Mouse (Mus musculus): ENCODE data around the gene Dll4. TPM values are rescaled to one million over a fixed set of nuclear protein-coding genes. Genes with fewer than 3 reads are reported as not detected.

Gene Dll4
- total and polyA plus RNA-seq, 3 experiments, result 0.18 TPM; not detected in 2

DNA sequence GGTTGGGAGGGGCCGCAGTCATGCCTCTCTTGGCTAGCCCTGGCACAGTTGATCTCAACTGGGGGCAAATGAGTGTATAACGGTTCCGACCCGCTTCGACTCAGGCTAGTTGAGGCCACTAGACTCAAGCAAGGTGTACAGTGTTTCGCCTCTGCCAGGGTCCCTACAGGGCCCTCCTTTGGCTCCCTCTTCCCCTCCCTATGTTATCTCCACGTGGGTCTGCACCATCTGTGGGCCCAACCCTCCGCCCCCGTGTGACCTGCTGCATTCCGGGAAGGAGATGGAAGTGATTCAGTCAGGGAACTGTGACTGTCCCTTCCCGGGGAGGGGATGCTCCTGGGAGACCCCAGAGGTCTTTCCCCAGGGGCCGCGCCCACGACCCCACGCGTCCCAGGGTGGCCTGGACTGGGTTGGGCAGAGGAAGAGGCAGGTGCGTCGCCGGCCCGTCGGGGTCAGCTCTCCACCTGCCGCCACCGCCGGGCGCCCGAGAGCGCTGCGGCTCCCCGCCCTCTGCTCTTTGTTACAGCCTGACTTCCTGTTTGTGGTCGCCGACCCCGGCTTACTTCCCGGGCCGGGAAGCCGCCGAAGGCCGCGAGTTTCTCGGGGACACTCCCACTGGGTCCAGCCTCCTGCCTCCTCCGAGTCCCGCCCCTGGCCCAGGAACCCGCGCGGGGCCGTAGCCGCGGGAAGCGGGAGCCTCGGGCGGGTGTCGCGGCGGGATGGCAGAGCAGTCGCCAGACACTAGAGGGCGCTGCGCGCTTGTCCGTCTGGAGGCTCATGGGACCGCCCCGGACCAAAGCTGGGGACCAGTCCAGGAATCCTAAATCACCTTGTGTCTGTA is 12.1 kb downstream of the Dll4 start:
- Histone ChIP-seq H3K9ac (ENCODE audit: control insufficient read depth, low read depth, low read length, poor library complexity, severe bottlenecking) (peak overlapping the region; percentile 82), H3K4me3 (ENCODE audit: control insufficient read depth in 1 of 2, insufficient read depth in 1 of 2, low read depth in 2 of 2, low read length in 2 of 2) (peak overlapping the region; percentile 71 to 76), H3K36me3 (ENCODE audit: control insufficient read depth in 1 of 2, insufficient read depth in 2 of 2, low read length in 2 of 2) (peaks cover 0 to 6% of the 10 kb centered on the region in 2 experiments; a peak in 2 of 4 replicates), H3K4me1 (ENCODE audit: control insufficient read depth in 1 of 2, insufficient read depth in 2 of 2, low read length in 2 of 2) (peaks cover 2 to 15% of the 10 kb centered on the region in 2 experiments; a peak in 3 of 4 replicates), H3K9me3 (replicated peaks; ENCODE audit: insufficient read depth, low read length) (no peaks in the 10 kb centered on the region), H3K79me2 (ENCODE audit: control insufficient read depth, insufficient read depth, low read length, poor library complexity) (no peaks in the 10 kb centered on the region; the same call in 1 of the 2 replicates), H3K27me3 (ENCODE audit: control insufficient read depth in 1 of 2, insufficient read depth in 2 of 2, low read length in 2 of 2) (no peaks in the 10 kb centered on the region), H3K27ac (ENCODE audit: control insufficient read depth, low read depth, low read length) (peak overlapping the region; percentile 37; the same call in 1 of the 2 replicates)
- TF ChIP-seq CTCF (IDR thresholded peaks at IDR 0.05 in 2 of 3, conservative IDR thresholded peaks at IDR 0.05 in 1 of 3; ENCODE audit: control insufficient read depth in 1 of 3, insufficient read depth in 1 of 3, low read depth in 2 of 3, low read length in 3 of 3, poor library complexity in 1 of 3, severe bottlenecking in 1 of 3) (peak; percentile 56 to 94 (median 84); a peak in 5 of 6 replicates), GABPA (IDR thresholded peaks at IDR 0.05; ENCODE audit: low read depth, low read length) (no peak), ZC3H11A (IDR thresholded peaks at IDR 0.05; ENCODE audit: low read depth, low read length) (peak; percentile 34; the same call in 1 of the 2 replicates), USF2 (IDR thresholded peaks at IDR 0.05; ENCODE audit: borderline replicate concordance in 1 of 2, insufficient read depth in 1 of 2, low read depth in 1 of 2, low read length in 2 of 2) (no peak), CHD2 (IDR thresholded peaks at IDR 0.05; ENCODE audit: low read length) (no peak), POLR2AphosphoS2 (IDR thresholded peaks at IDR 0.05; ENCODE audit: low read length) (no peak), BHLHE40 (IDR thresholded peaks at IDR 0.05; ENCODE audit: borderline replicate concordance, low read depth, low read length) (no peak), CHD1 (IDR thresholded peaks at IDR 0.05; ENCODE audit: low read depth, low read length) (no peak), MEF2A (IDR thresholded peaks at IDR 0.05; ENCODE audit: extremely low read depth, insufficient replicate concordance, low read depth, low read length, poor library complexity, severe bottlenecking) (no peak), E2F4 (IDR thresholded peaks at IDR 0.05; ENCODE audit: borderline replicate concordance, low read depth, low read length) (peak; percentile 54; the same call in 1 of the 2 replicates), POLR2A (IDR thresholded peaks at IDR 0.05; ENCODE audit: control insufficient read depth in 1 of 2, insufficient read depth in 1 of 2, low read depth in 1 of 2, low read length in 2 of 2, poor library complexity in 1 of 2) (peak in 1 of 2 experiments; percentile 51; a peak in 1 of 4 replicates), TAL1 (IDR thresholded peaks at IDR 0.05; ENCODE audit: low read length) (peak; percentile 20; the same call in 1 of the 2 replicates), MXI1 (IDR thresholded peaks at IDR 0.05; ENCODE audit: low read depth, low read length) (peak; percentile 39; the same call in 1 of the 2 replicates), NELFE (IDR thresholded peaks at IDR 0.05; ENCODE audit: low read depth, low read length) (peak; percentile 45; the same call in 1 of the 2 replicates), RAD21 (IDR thresholded peaks at IDR 0.05; ENCODE audit: low read depth, low read length) (peak; percentile 68), ZMIZ1 (IDR thresholded peaks at IDR 0.05; ENCODE audit: low read depth, low read length) (peak; percentile 36; the same call in 1 of the 2 replicates), EP300 (IDR thresholded peaks at IDR 0.05; ENCODE audit: low read depth in 1 of 2, low read length in 2 of 2) (0 out of 4 replicates have a peak, but pooled peaks of 1 of the 2 experiments have one; percentile 9), MAX (IDR thresholded peaks at IDR 0.05; ENCODE audit: low read length) (peak; percentile 70), JUND (IDR thresholded peaks at IDR 0.05; ENCODE audit: low read depth, low read length) (no peak), SMC3 (IDR thresholded peaks at IDR 0.05; ENCODE audit: low read depth, low read length) (peak; percentile 63), ZNF384 (IDR thresholded peaks at IDR 0.05; ENCODE audit: low read depth, low read length) (no peak), UBTF (IDR thresholded peaks at IDR 0.05; ENCODE audit: borderline replicate concordance, insufficient read depth, low read depth, low read length) (0 out of 2 replicates have a peak, but pooled peaks have one; percentile 76), ELF1 (IDR thresholded peaks at IDR 0.05; ENCODE audit: low read depth, low read length) (peak; percentile 50; the same call in 1 of the 2 replicates), POLR2AphosphoS5 (IDR thresholded peaks at IDR 0.05; ENCODE audit: borderline replicate concordance, low read depth, low read length) (no peak), ETS1 (IDR thresholded peaks at IDR 0.05; ENCODE audit: low read depth, low read length) (no peak), HCFC1 (IDR thresholded peaks at IDR 0.05; ENCODE audit: low read depth, low read length) (0 out of 2 replicates have a peak, but pooled peaks have one; percentile 30), TCF12 (IDR thresholded peaks at IDR 0.05; ENCODE audit: low read depth, low read length) (0 out of 2 replicates have a peak, but pooled peaks have one; percentile 16), ZKSCAN1 (IDR thresholded peaks at IDR 0.05; ENCODE audit: low read depth, low read length) (no peak), RCOR1 (IDR thresholded peaks at IDR 0.05; ENCODE audit: low read depth, low read length) (no peak)
- peak; percentile 86 for DNase-seq (ENCODE audit: low read depth, low spot score)

All from MEL (cell line).